In the genomic region with DNA sequence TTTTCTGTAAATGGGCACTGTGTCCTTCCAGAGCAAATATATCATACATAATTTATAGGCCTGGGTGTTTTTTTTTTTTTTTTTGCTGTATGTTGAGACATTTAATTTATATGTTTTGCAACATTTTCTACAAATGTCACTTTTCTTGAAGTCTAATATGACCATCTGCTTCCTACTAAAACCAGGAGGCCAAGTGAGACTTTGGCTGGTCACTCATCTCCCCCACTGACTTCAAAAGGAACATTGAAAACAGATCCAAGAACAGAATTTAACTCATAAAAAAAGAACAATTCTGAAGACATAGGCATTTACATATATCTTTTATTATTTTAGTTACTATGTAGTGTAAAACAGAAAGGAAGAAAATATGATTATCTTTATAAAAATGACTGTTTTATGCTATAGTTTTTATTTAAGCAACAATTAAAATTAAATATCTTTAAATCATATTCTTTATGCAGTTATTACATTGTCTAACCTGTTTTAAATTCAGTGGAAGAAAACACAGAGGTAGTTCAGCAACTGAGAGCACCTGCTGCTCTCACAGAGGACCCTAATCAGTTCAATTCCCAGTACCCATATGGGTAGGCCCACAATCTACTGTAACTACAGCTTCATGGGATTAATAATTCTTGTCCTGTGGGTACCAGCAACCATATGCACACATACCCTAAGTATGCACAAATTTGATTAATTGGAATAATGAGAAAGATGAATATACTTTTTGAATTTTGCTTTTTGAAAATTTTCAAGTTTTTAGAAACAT, we compare ENCODE assay signal across 15 mouse cellular contexts.
"Had no signal": no experiment of that assay in that cellular context is flagged by ENCODE, and none has a peak within 500 bp of the region (broad histone marks: within the 10 kb centered on the region; RNA-seq: fewer than 3 reads in every experiment).

No protein-coding gene starts in this region.

- H3K4me2 ChIP-seq: limb, embryonic 13.5 days; liver, embryonic 11.5 days; liver, embryonic 15.5 days; midbrain, embryonic 15.5 days; neural tube, embryonic 12.5 days had no signal

- ATAC-seq: lung, postnatal 0 days; midbrain, embryonic 15.5 days had no signal

- DNase-seq: kidney, postnatal 10 days; left cerebral cortex, postnatal 4 days; lung, adult 2 months; lung, postnatal 36 days; retina, postnatal 1 day; right cerebral cortex, postnatal 4 days; spleen, adult 18-20 months; thymus, adult 18-20 months; thymus, postnatal 14 days had no signal

- H3K9ac ChIP-seq: limb, embryonic 13.5 days; liver, embryonic 15.5 days; midbrain, embryonic 15.5 days; neural tube, embryonic 12.5 days had no signal

- H3K27ac ChIP-seq: limb, embryonic 13.5 days; liver, embryonic 15.5 days; midbrain, embryonic 15.5 days; neural tube, embryonic 12.5 days had no signal

- H3K4me1 ChIP-seq: limb, embryonic 13.5 days; liver, embryonic 15.5 days; midbrain, embryonic 15.5 days; neural tube, embryonic 12.5 days had no signal

- H3K4me3 ChIP-seq: limb, embryonic 13.5 days; liver, embryonic 15.5 days; midbrain, embryonic 15.5 days; neural tube, embryonic 12.5 days had no signal

- H3K36me3 ChIP-seq: limb, embryonic 13.5 days; liver, embryonic 15.5 days; midbrain, embryonic 15.5 days; neural tube, embryonic 12.5 days had no signal

- H3K9me3 ChIP-seq: limb, embryonic 13.5 days; liver, embryonic 15.5 days; midbrain, embryonic 15.5 days; neural tube, embryonic 12.5 days had no signal

- H3K27me3 ChIP-seq: limb, embryonic 13.5 days; liver, embryonic 15.5 days; midbrain, embryonic 15.5 days; neural tube, embryonic 12.5 days had no signal
